Mouse (Mus musculus) embryonic facial prominence, embryonic 11.5 days (tissue): ENCODE measurements at regions not wholly inside any gene's neighbourhood (a gene's known extent, or its start where the extent isn't known, plus 50 kb on each side); places are given as distances from the start of the nearest gene placed in this dataset.
A peak's percentile ranks its signal among the peaks of the same experiment; 100 is the strongest.

Experiments
- ATAC-seq: fragments of 200-750 bp; cut with Nextera tagmentation; replicated peaks from 2 replicates; pipeline ENCODE4 v1.8.0; 2017; ENCODE audit warnings: low read depth; ENCODE audit not compliant: insufficient number of reproducible peaks, low FRiP score, low TSS enrichment
- DNase-seq: peaks from one replicate; pipeline ENCODE4 v3.0.0-alpha.2; 2015; ENCODE audit warnings: low spot score
- H3K27ac ChIP-seq: fragments of 300-500 bp; sonication (generic); replicated peaks from 2 replicates; pipeline ENCODE4 v1.5.1; 2014; ENCODE audit warnings: mild to moderate bottlenecking, low read depth, low read length, control low read depth
- H3K27me3 ChIP-seq: fragments of 300-500 bp; sonication (generic); 2 replicates; pipeline ENCODE4 v1.6.1; 2014; ENCODE audit warnings: mild to moderate bottlenecking, low read length, moderate library complexity, mixed read lengths; ENCODE audit not compliant: control insufficient read depth, insufficient read depth
- H3K36me3 ChIP-seq: fragments of 300-500 bp; sonication (generic); replicated peaks from 2 replicates; pipeline ENCODE4 v1.6.1; 2014; ENCODE audit warnings: low read depth, mild to moderate bottlenecking, low read length, moderate library complexity, mixed read lengths; ENCODE audit not compliant: control insufficient read depth, insufficient read depth
- H3K4me1 ChIP-seq: fragments of 300-500 bp; sonication (generic); 2 replicates; pipeline ENCODE4 v1.6.1; 2014; ENCODE audit warnings: low read length, mixed read lengths; ENCODE audit not compliant: control insufficient read depth, insufficient read depth
- H3K4me2 ChIP-seq: fragments of 300-500 bp; sonication (generic); 2 replicates; pipeline ENCODE4 v1.6.1; 2014; ENCODE audit warnings: low read depth, mild to moderate bottlenecking, control low read depth, low read length, moderate library complexity
- H3K4me3 ChIP-seq: fragments of 300-500 bp; sonication (generic); 2 replicates; pipeline ENCODE4 v1.5.1; 2014; ENCODE audit warnings: low read depth, low read length, control low read depth
- H3K9ac ChIP-seq: fragments of 300-500 bp; sonication (generic); replicated peaks from 2 replicates; pipeline ENCODE4 v1.6.1; 2014; ENCODE audit warnings: mild to moderate bottlenecking, control low read depth, low read length
- H3K9me3 ChIP-seq: fragments of 300-500 bp; sonication (generic); replicated peaks from 2 replicates; pipeline ENCODE4 v1.6.1; 2016; ENCODE audit warnings: mild to moderate bottlenecking, low read length, inconsistent platforms, mixed read lengths; ENCODE audit not compliant: control insufficient read depth
- WGBS: fragments of 180-500 bp; shearing (Covaris S2); extraction: QIAGEN DNeasy Blood & Tissue Kit; methylation state at CpG from one replicate; pipeline ENCODE4 v1.1.7; 2014; 5-methylcytosine and 5-hydroxymethylcytosine counted together

GRCm38 (mm10) chr13:44114856-44115255, 330.3 kb downstream of the Cd83 start:
- Histone ChIP-seq H3K9ac (no peak overlapping the region), H3K4me3 (no peak overlapping the region), H3K9me3 (no peaks in the 10 kb centered on the region), H3K27ac (no peak overlapping the region), H3K4me2 (no peak overlapping the region), H3K27me3 (no peaks in the 10 kb centered on the region), H3K4me1 (no peaks in the 10 kb centered on the region), H3K36me3 (no peaks in the 10 kb centered on the region)
- 91% methylated on average over 5 of the region's 5 CpGs for WGBS
- ATAC-seq: no peak
- no peak for DNase-seq

GRCm38 (mm10) chr13:44117841-44118240, 333.3 kb downstream of the Cd83 start:
- no peak for ATAC-seq

GRCm38 (mm10) chr13:44118846-44119245, 334.3 kb downstream of the Cd83 start:
- Histone ChIP-seq H3K4me3 (no peak overlapping the region), H3K27me3 (no peaks in the 10 kb centered on the region), H3K27ac (no peak overlapping the region), H3K4me2 (no peak overlapping the region), H3K9ac (no peak overlapping the region), H3K4me1 (peaks cover 4% of the 10 kb centered on the region), H3K36me3 (no peaks in the 10 kb centered on the region), H3K9me3 (no peaks in the 10 kb centered on the region)
- WGBS: 87% methylated on average over 6 of the region's 6 CpGs
- DNase-seq (no peak), ATAC-seq (no peak)

More at GRCm38 (mm10) chr13:44117841-44118240, 333.3 kb downstream of the Cd83 start:
- Histone ChIP-seq H3K4me1 (peaks cover 4% of the 10 kb centered on the region), H3K9ac (no peak overlapping the region), H3K27ac (no peak overlapping the region), H3K4me2 (no peak overlapping the region), H3K27me3 (no peaks in the 10 kb centered on the region), H3K9me3 (no peaks in the 10 kb centered on the region), H3K36me3 (no peaks in the 10 kb centered on the region), H3K4me3 (no peak overlapping the region)
- DNase-seq: no peak
- WGBS: 81% methylated on average over 9 of the region's 9 CpGs

GRCm38 (mm10) chr13:44121241-44121671, 336.7 kb downstream of the Cd83 start:
- H3K4me1 ChIP-seq: peaks cover 4% of the 10 kb centered on the region
- H3K4me2 ChIP-seq: no peak overlapping the region
- DNase-seq (peak; percentile 75), ATAC-seq (0 out of 2 replicates have a peak, but pooled peaks have one; percentile 23)
- no peak overlapping the region for H3K4me3 ChIP-seq
- no peak overlapping the region for H3K27ac ChIP-seq
- H3K27me3 ChIP-seq: no peaks in the 10 kb centered on the region
- H3K9me3 ChIP-seq: no peaks in the 10 kb centered on the region
- no peaks in the 10 kb centered on the region for H3K36me3 ChIP-seq
- WGBS: 13% methylated on average over 7 of the region's 8 CpGs
- no peak overlapping the region; the same call in 1 of the 2 replicates for H3K9ac ChIP-seq

- Histone ChIP-seq H3K4me3 (no peak overlapping the region), H3K9ac (no peak overlapping the region), H3K4me1 (peaks cover 4% of the 10 kb centered on the region), H3K27ac (no peak overlapping the region), H3K4me2 (no peak overlapping the region), H3K27me3 (no peaks in the 10 kb centered on the region), H3K9me3 (no peaks in the 10 kb centered on the region), H3K36me3 (no peaks in the 10 kb centered on the region)
- no peak for ATAC-seq
- 76% methylated on average over 7 of the region's 7 CpGs for WGBS
- no peak for DNase-seq
Measured at GRCm38 (mm10) chr13:44121932-44122331, 337.4 kb downstream of the Cd83 start.

- no peaks in the 10 kb centered on the region for H3K36me3 ChIP-seq
- H3K4me3 ChIP-seq: no peak overlapping the region
- ATAC-seq (no peak; the same call in 1 of the 2 replicates), DNase-seq (peak; percentile 20)
- WGBS: 38% methylated on average over 10 of the region's 10 CpGs
- peaks cover under 1% of the 10 kb centered on the region; the same call in 1 of the 2 replicates for H3K4me1 ChIP-seq
- H3K9me3 ChIP-seq: no peaks in the 10 kb centered on the region
- no peaks in the 10 kb centered on the region for H3K27me3 ChIP-seq
- H3K4me2 ChIP-seq: no peak overlapping the region
- H3K9ac ChIP-seq: no peak overlapping the region
- no peak overlapping the region for H3K27ac ChIP-seq
Measured at GRCm38 (mm10) chr13:44126198-44126597, 341.6 kb downstream of the Cd83 start.

GRCm38 (mm10) chr13:44128506-44129274, 344.1 kb downstream of the Cd83 start:
- WGBS: 89% methylated on average over 16 of the region's 16 CpGs
- Histone ChIP-seq H3K4me2 (no peak overlapping the region), H3K36me3 (no peaks in the 10 kb centered on the region), H3K27me3 (no peaks in the 10 kb centered on the region), H3K4me3 (no peak overlapping the region), H3K4me1 (no peaks in the 10 kb centered on the region), H3K9ac (no peak overlapping the region), H3K27ac (no peak overlapping the region), H3K9me3 (no peaks in the 10 kb centered on the region)
- ATAC-seq: no peak
- no peak for DNase-seq

GRCm38 (mm10) chr13:44131916-44132315, 347.3 kb downstream of the Cd83 start:
- H3K4me2 ChIP-seq: no peak overlapping the region
- H3K27me3 ChIP-seq: no peaks in the 10 kb centered on the region
- no peaks in the 10 kb centered on the region for H3K4me1 ChIP-seq
- no peak for DNase-seq
- H3K9ac ChIP-seq: no peak overlapping the region
- no peak for ATAC-seq
- H3K9me3 ChIP-seq: no peaks in the 10 kb centered on the region
- H3K4me3 ChIP-seq: no peak overlapping the region
- WGBS: 88% methylated on average over 5 of the region's 5 CpGs
- H3K27ac ChIP-seq: no peak overlapping the region
- H3K36me3 ChIP-seq: no peaks in the 10 kb centered on the region
